Mouse (Mus musculus) embryonic facial prominence, embryonic 14.5 days (tissue): Measurements from ENCODE around the gene Hebp1. TPM values are rescaled to one million over a fixed set of nuclear protein-coding genes. Genes with fewer than 3 reads are reported as not detected.

Source experiments
- ATAC-seq: fragments of 200-750 bp; cut with Nextera tagmentation; 2 replicates; pipeline ENCODE4 v1.8.0; 2017; ENCODE audit warnings: low read depth, moderate number of reproducible peaks, moderate TSS enrichment
- DNase-seq: peaks from one replicate; pipeline ENCODE4 v3.0.0-alpha.2; 2015; ENCODE audit warnings: low spot score
- H3K27ac ChIP-seq: fragments of 300-500 bp; sonication (generic); replicated peaks from 2 replicates; pipeline ENCODE4 v1.5.1; 2014; ENCODE audit warnings: low read depth, mild to moderate bottlenecking, low read length, moderate library complexity
- H3K27me3 ChIP-seq: fragments of 300-500 bp; sonication (generic); replicated peaks from 2 replicates; pipeline ENCODE4 v1.6.1; 2014; ENCODE audit warnings: low read length; ENCODE audit not compliant: control insufficient read depth, insufficient read depth
- H3K36me3 ChIP-seq: fragments of 300-500 bp; sonication (generic); 2 replicates; pipeline ENCODE4 v1.6.1; 2014; ENCODE audit warnings: low read length, mixed read lengths; ENCODE audit not compliant: control insufficient read depth, insufficient read depth
- H3K4me1 ChIP-seq: fragments of 300-500 bp; sonication (generic); 2 replicates; pipeline ENCODE4 v1.6.1; 2014; ENCODE audit warnings: antibody characterized with exemption, low read length; ENCODE audit not compliant: control insufficient read depth, insufficient read depth
- H3K4me2 ChIP-seq: fragments of 300-500 bp; sonication (generic); 2 replicates; pipeline ENCODE4 v1.6.1; 2014; ENCODE audit warnings: low read depth, mild to moderate bottlenecking, low read length, moderate library complexity, mixed read lengths
- H3K4me3 ChIP-seq: fragments of 300-500 bp; sonication (generic); 2 replicates; pipeline ENCODE4 v1.5.1; 2014; ENCODE audit warnings: low read depth, mild to moderate bottlenecking, low read length
- H3K9ac ChIP-seq: fragments of 300-500 bp; sonication (generic); 2 replicates; pipeline ENCODE4 v1.6.1; 2014; ENCODE audit warnings: low read depth, mild to moderate bottlenecking, low read length, moderate library complexity, mixed read lengths
- H3K9me3 ChIP-seq: fragments of 300-500 bp; sonication (generic); 2 replicates; pipeline ENCODE4 v1.6.1; 2016; ENCODE audit warnings: low read length; ENCODE audit not compliant: control insufficient read depth
- WGBS: fragments of 180-500 bp; shearing (Covaris S2); extraction: QIAGEN DNeasy Blood & Tissue Kit; methylation state at CpG from one replicate; pipeline ENCODE4 v1.1.7; 2014; 5-methylcytosine and 5-hydroxymethylcytosine counted together
- polyA plus RNA-seq: library from polyadenylated mRNA; unstranded; fragments of >200 nt; fragmentation: Nextera tagmentation; extraction: Ambion mirVana; gene quantifications from 2 replicates; pipeline ENCODE4 v1.2.1, GENCODE M21; 2014

Gene Hebp1
- polyA plus RNA-seq, 1 experiment from 2014 or later = 7.4 TPM

- 66% methylated on average over 4 of the region's 4 CpGs for WGBS
- ATAC-seq = no peak
Observed at GRCm38 (mm10) chr6:135149175-135149574, 48.6 kb downstream of the Hebp1 start.

GRCm38 (mm10) chr6:135148506-135148905 lies 49.3 kb downstream of the Hebp1 start:
- Histone ChIP-seq H3K4me2 (no peak overlapping the region), H3K4me1 (no peaks in the 10 kb centered on the region), H3K36me3 (no peaks in the 10 kb centered on the region), H3K27me3 (no peaks in the 10 kb centered on the region), H3K9ac (no peak overlapping the region), H3K27ac (no peak overlapping the region), H3K4me3 (no peak overlapping the region), H3K9me3 (0 out of 2 replicates have a peak, but pooled peaks cover 3% of the 10 kb centered on the region)
- DNase-seq = no peak
- ATAC-seq = no peak
- 41% methylated on average over 1 of the region's 1 CpGs for WGBS

More at GRCm38 (mm10) chr6:135149175-135149574, 48.6 kb downstream of the Hebp1 start:
- no peak for DNase-seq
- Histone ChIP-seq H3K9ac (no peak overlapping the region; the same call in 1 of the 2 replicates), H3K9me3 (0 out of 2 replicates have a peak, but pooled peaks cover 3% of the 10 kb centered on the region), H3K27me3 (no peaks in the 10 kb centered on the region), H3K4me2 (no peak overlapping the region), H3K4me1 (no peaks in the 10 kb centered on the region), H3K4me3 (no peak overlapping the region), H3K27ac (no peak overlapping the region), H3K36me3 (no peaks in the 10 kb centered on the region)

GRCm38 (mm10) chr6:135145976-135146375 lies 51.8 kb downstream of the Hebp1 start:
- Histone ChIP-seq H3K4me3 (no peak overlapping the region), H3K4me1 (peaks cover 5% of the 10 kb centered on the region; the same call in 1 of the 2 replicates), H3K27ac (no peak overlapping the region), H3K9ac (no peak overlapping the region), H3K36me3 (no peaks in the 10 kb centered on the region), H3K4me2 (no peak overlapping the region), H3K27me3 (no peaks in the 10 kb centered on the region), H3K9me3 (no peaks in the 10 kb centered on the region)
- no peak for ATAC-seq
- no peak for DNase-seq
- WGBS = 91% methylated on average over 5 of the region's 5 CpGs

- Histone ChIP-seq H3K4me3 (no peak overlapping the region), H3K9ac (no peak overlapping the region), H3K36me3 (no peaks in the 10 kb centered on the region), H3K27ac (no peak overlapping the region), H3K9me3 (no peaks in the 10 kb centered on the region), H3K4me1 (peaks cover 5% of the 10 kb centered on the region; the same call in 1 of the 2 replicates), H3K27me3 (no peaks in the 10 kb centered on the region), H3K4me2 (no peak overlapping the region)
- DNase-seq (peak; percentile 73), ATAC-seq (no peak)
- 3% methylated on average over 3 of the region's 3 CpGs for WGBS
Observed at GRCm38 (mm10) chr6:135144516-135144915, 53.3 kb downstream of the Hebp1 start.

- no peaks in the 10 kb centered on the region for H3K36me3 ChIP-seq
- H3K9me3 ChIP-seq = no peaks in the 10 kb centered on the region
- no peak overlapping the region for H3K4me3 ChIP-seq
- no peak overlapping the region for H3K27ac ChIP-seq
- H3K27me3 ChIP-seq = no peaks in the 10 kb centered on the region
- no peak for DNase-seq
- WGBS = 96% methylated on average over 5 of the region's 5 CpGs
- no peak overlapping the region for H3K4me2 ChIP-seq
- ATAC-seq = no peak
- peaks cover 5% of the 10 kb centered on the region; the same call in 1 of the 2 replicates for H3K4me1 ChIP-seq
- no peak overlapping the region for H3K9ac ChIP-seq
Observed at GRCm38 (mm10) chr6:135143151-135143550, 54.7 kb downstream of the Hebp1 start.

- Histone ChIP-seq H3K4me3 (no peak overlapping the region), H3K36me3 (no peaks in the 10 kb centered on the region), H3K27me3 (no peaks in the 10 kb centered on the region), H3K27ac (no peak overlapping the region), H3K4me1 (peaks cover 6% of the 10 kb centered on the region), H3K9me3 (no peaks in the 10 kb centered on the region), H3K4me2 (no peak overlapping the region), H3K9ac (no peak overlapping the region)
- 56% methylated on average over 16 of the region's 16 CpGs for whole genome bisulfite sequencing
- ATAC-seq (no peak), DNase-seq (no peak)
Observed at GRCm38 (mm10) chr6:135141451-135142147, 56.2 kb downstream of the Hebp1 start.

GRCm38 (mm10) chr6:135138746-135139145 lies 59.1 kb downstream of the Hebp1 start:
- no peak for DNase-seq
- no peak overlapping the region for H3K27ac ChIP-seq
- ATAC-seq = no peak
- no peaks in the 10 kb centered on the region for H3K9me3 ChIP-seq
- no peaks in the 10 kb centered on the region for H3K27me3 ChIP-seq
- WGBS = 68% methylated on average over 14 of the region's 14 CpGs
- no peaks in the 10 kb centered on the region for H3K36me3 ChIP-seq
- H3K9ac ChIP-seq = no peak overlapping the region
- H3K4me1 ChIP-seq = peaks cover 12% of the 10 kb centered on the region
- no peak overlapping the region for H3K4me2 ChIP-seq
- no peak overlapping the region for H3K4me3 ChIP-seq

GRCm38 (mm10) chr6:135138207-135138606 lies 59.6 kb downstream of the Hebp1 start:
- no peak overlapping the region for H3K4me3 ChIP-seq
- 68% methylated on average over 7 of the region's 7 CpGs for WGBS
- no peak overlapping the region for H3K9ac ChIP-seq
- no peak overlapping the region for H3K27ac ChIP-seq
- no peak for DNase-seq
- no peaks in the 10 kb centered on the region for H3K9me3 ChIP-seq
- H3K27me3 ChIP-seq = no peaks in the 10 kb centered on the region
- H3K36me3 ChIP-seq = no peaks in the 10 kb centered on the region
- H3K4me2 ChIP-seq = no peak overlapping the region
- H3K4me1 ChIP-seq = peaks cover 12% of the 10 kb centered on the region
- ATAC-seq = no peak

GRCm38 (mm10) chr6:135137736-135138135 lies 60.1 kb downstream of the Hebp1 start:
- Histone ChIP-seq H3K4me2 (no peak overlapping the region), H3K27ac (no peak overlapping the region), H3K36me3 (no peaks in the 10 kb centered on the region), H3K4me3 (no peak overlapping the region), H3K27me3 (no peaks in the 10 kb centered on the region), H3K9ac (no peak overlapping the region), H3K4me1 (peaks cover 12% of the 10 kb centered on the region), H3K9me3 (no peaks in the 10 kb centered on the region)
- no peak for ATAC-seq
- DNase-seq = no peak
- 83% methylated on average over 9 of the region's 9 CpGs for WGBS
